Mouse (Mus musculus): ENCODE results near the gene Plxdc2.
"Not testable (repeated sequence)": the region's sequence is repeated elsewhere in the genome, so short reads cannot be mapped to it uniquely, and the experiment has no call there.

The Plxdc2 gene

DNA sequence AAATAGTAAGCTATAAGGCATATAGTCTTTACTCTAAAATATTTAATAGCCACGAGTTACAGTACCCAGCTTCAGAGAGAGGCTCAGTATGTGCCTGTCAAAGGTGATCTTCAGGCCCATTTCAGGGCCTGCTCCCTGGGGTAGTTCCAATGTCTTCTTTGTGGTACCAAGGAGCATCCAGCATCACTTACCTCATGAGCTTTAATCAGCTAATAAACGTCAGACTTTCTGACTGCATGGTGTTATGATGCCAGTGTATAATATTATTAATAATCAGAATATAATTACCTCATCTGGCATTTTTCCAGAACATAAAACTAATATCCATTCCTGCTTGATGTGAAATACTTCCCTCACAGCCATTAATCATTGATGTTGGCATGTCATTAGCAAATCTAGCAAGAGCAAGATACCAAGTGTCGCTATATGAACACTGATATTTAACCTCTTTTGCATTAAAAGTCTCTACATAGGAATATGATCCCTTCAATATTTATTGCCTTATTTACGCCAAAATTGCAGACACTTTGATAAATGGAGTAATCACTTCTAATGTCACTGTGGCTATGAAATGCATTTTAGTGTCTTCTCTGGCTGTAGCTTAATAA lies 393.3 kb downstream of the Plxdc2 start:
- DNase-seq (ENCODE audit: low spot score) = no peak

DNA sequence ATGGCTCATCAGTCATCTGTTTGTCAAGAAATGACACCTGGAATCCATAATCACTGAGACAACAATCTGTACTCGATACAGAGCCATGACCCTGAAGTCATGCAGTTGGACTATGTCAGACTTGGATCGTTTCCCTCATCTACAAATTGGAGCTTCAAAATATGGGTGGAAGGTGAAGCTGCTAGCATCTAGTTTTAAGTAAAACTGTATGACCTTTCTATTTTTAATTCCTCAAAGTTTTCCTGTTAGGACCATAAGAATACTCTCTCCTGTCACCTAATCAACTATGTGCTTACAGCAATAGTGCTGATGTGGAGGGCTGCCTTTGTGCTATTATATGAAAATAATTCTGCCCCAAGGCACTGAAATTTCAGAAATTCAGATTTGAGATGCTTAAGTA lies 401.1 kb downstream of the Plxdc2 start:
- no peak for DNase-seq (ENCODE audit: low spot score)

DNA sequence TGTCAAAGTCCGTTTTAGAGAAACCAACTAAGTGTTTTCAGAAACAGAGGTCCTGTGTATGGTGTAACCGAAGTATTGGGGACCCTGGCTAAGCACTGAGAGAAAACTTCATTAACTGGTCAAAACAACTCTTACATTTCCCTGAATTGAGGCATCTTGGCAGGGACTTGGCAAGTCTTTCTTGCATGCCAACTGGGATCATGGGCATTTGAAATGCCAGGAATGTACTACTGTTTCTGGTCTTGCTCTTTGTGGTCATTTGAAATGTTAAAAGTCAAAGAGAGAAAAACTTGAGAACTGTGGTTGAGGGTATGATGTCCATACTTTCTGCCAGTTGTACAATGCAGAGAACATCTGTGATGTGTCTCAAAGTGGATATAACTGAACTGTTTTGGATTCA lies 403.7 kb downstream of the Plxdc2 start:
- DNase-seq (ENCODE audit: low spot score) = no peak

DNA sequence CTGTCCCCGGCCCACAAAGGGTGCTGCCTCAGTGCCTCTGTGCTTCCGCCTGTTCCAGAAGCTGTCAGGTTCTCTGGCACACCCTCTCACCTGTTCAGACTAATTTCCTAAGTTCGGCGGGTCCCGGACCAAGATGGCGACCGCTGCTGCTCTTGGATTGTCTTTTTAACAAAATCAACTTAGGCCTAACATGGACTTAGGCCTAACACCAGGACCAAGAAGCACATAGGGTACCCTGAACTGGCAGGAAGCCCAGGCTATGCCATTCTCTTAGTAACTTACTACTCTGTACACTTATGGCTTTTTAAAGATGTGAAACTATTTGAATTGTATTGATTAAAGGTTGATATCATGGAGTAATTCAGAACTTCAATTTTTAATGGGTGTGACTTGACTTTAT lies 413.0 kb downstream of the Plxdc2 start:
- not testable (repeated sequence) for DNase-seq (ENCODE audit: low spot score)

DNA sequence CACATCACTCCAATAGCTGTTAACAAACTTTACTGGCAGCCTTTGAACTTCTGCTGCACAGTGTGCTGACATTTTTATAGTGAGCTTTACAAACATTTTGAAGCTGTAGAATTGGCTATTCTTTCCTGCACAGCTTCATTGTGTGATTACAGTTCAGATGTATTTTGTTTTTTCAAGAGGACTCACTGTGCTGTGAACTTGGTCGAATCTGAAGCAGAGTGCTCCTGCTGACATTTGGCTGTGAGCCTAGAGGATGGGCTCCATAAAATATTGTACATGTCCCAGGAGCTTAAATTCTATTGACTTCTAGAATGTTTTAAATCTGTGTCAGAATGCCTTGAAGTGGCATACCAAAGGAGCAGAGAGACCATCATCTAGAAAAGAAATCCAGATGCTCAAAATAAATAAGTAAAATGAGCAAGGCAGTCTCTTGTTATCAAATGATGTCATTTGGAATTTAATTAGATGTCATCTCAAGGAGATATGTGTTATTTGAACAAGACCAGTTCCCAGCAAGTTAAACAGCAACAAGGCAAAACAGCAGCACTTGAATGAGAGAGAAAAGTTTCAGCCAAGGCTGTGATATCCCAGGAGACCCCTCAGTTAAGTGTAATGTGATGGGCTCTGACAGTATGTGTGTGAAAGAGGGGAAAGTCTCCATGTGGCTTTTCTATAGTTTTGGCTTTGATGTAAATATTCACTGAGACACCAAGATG lies 417.5 kb downstream of the Plxdc2 start:
- DNase-seq (ENCODE audit: low spot score) = no peak

DNA sequence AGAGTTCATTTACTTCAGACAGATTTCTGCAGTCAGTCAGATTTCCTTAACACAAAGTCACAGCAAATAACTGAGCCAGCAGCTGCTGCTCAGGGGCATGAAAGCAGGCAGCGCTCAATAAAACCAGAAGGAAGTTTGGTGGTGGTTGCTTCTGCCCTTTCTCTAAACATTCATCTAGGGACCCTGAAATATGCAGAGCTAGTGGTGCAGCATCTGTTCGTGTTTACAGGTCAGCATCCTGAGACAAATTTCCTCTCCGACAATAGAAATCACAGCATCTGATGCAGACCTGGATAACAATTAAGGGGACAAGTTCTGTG lies 418.0 kb downstream of the Plxdc2 start:
- no peak for DNase-seq (ENCODE audit: low spot score)

DNA sequence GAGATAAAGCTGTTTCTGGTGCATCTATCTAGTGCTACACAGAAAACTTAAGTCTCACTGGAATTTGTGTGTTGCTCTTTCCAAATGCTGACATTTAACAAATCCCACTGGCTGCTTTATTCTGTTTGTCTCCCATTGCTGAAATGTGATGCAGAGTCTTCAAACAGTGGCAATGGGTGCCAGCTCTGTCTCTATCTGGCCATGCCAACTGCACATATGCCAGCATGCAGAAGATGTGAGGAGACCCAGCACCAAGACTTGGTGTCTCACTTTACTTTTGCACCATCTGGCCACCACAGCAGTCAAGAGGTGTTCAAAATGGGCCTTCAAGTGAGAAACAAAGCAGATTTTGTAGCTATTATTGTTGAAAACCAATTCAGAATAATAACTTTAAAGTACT lies 439.2 kb downstream of the Plxdc2 start:
- DNase-seq (ENCODE audit: low spot score) = no peak

All from testis, postnatal 14 days (tissue).